Comparison of ENCODE assay signal across 12 mouse cellular contexts in genomic region chr6:115316811-115317221, GRCm38 (mm10). TPM values are rescaled to one million over a fixed set of nuclear protein-coding genes. Genes with fewer than 3 reads are reported as not detected.
A peak's percentile ranks its signal among the peaks of the same experiment; 100 is the strongest.
DNase-seq lines count a peak whose midpoint lies in the region; ATAC-seq and TF ChIP-seq lines count a peak whose summit lies in the region.
"Had no signal": no experiment of that assay in that cellular context is flagged by ENCODE, and none has a peak within 500 bp of the region (broad histone marks: within the 10 kb centered on the region; RNA-seq: fewer than 3 reads in every experiment).

No protein-coding gene starts in this region.

- intact Hi-C loops in gastrocnemius, adult 2 months (cut with DNase I): no loop called here

- H3K27me3 ChIP-seq in lung, embryonic 15.5 days: no peaks in the 10 kb centered on the region
- H3K27me3 ChIP-seq in liver, embryonic 12.5 days (replicated peaks): no peaks in the 10 kb centered on the region
- H3K27me3 ChIP-seq: embryonic facial prominence, embryonic 13.5 days; hindbrain, embryonic 15.5 days had no signal

- H3K36me3 ChIP-seq in lung, embryonic 15.5 days: no peaks in the 10 kb centered on the region
- H3K36me3 ChIP-seq in liver, embryonic 12.5 days: no peaks in the 10 kb centered on the region
- H3K36me3 ChIP-seq: embryonic facial prominence, embryonic 13.5 days; hindbrain, embryonic 15.5 days had no signal

- no peak overlapping the region for H3K27ac ChIP-seq in gastrocnemius, adult 2 months
- H3K27ac ChIP-seq in brown adipose tissue, adult 24 weeks (replicated peaks; ENCODE audit: low read depth, low read length): 0 out of 2 replicates have a peak overlapping the region, but pooled peaks have one; percentile 2
- H3K27ac ChIP-seq in lung, embryonic 15.5 days: peak overlapping the region; percentile 21; the same call in 1 of the 2 replicates
- no peak overlapping the region for H3K27ac ChIP-seq in liver, embryonic 12.5 days
- no peak overlapping the region for H3K27ac ChIP-seq in layer of hippocampus, adult 2 months
- H3K27ac ChIP-seq: hindbrain, embryonic 15.5 days had no signal

- peak; percentile 47 for DNase-seq in gastrocnemius, adult 2 months
- no peak for DNase-seq in gastrocnemius, adult 8-10 months (ENCODE audit: low spot score in 2 of 2)
- DNase-seq in 3T3-L1 (ENCODE audit: low read depth, low spot score): peak; percentile 56
- no peak for DNase-seq in frontal cortex, postnatal 25 days (ENCODE audit: low spot score in 2 of 2)
- no peak for DNase-seq in layer of hippocampus, adult 2 months (ENCODE audit: low spot score in 2 of 2)
- DNase-seq: cerebellum, adult 11 months had no signal

- peaks cover 16% of the 10 kb centered on the region for H3K4me1 ChIP-seq in brown adipose tissue, adult 24 weeks (ENCODE audit: control insufficient read depth, insufficient read depth, insufficient read length, low read length)
- H3K4me1 ChIP-seq in lung, embryonic 15.5 days: peaks cover 8% of the 10 kb centered on the region; the same call in 1 of the 2 replicates
- H3K4me1 ChIP-seq in liver, embryonic 12.5 days: no peaks in the 10 kb centered on the region

- H3K4me2 ChIP-seq in lung, embryonic 15.5 days: no peak overlapping the region
- H3K4me2 ChIP-seq in liver, embryonic 12.5 days: no peak overlapping the region
- H3K4me2 ChIP-seq: embryonic facial prominence, embryonic 13.5 days; hindbrain, embryonic 15.5 days had no signal

- TF ChIP-seq CTCF in gastrocnemius, adult 2 months (IDR thresholded peaks at IDR 0.05): no peak
- no peak for TF ChIP-seq CTCF in layer of hippocampus, adult 2 months (conservative IDR thresholded peaks at IDR 0.05)

- 43% methylated on average over 11 of the region's 11 CpGs for WGBS in lung, embryonic 15.5 days
- WGBS in liver, embryonic 12.5 days (ENCODE audit: insufficient replicate concordance): 67% methylated on average over 11 of the region's 11 CpGs

- no peak overlapping the region for H3K9ac ChIP-seq in lung, embryonic 15.5 days
- no peak overlapping the region for H3K9ac ChIP-seq in liver, embryonic 12.5 days
- H3K9ac ChIP-seq: embryonic facial prominence, embryonic 13.5 days; hindbrain, embryonic 15.5 days had no signal

- no peak overlapping the region for H3K4me3 ChIP-seq in gastrocnemius, adult 2 months
- no peak overlapping the region for H3K4me3 ChIP-seq in brown adipose tissue, adult 24 weeks (ENCODE audit: insufficient read depth, low read depth, low read length)
- no peak overlapping the region for H3K4me3 ChIP-seq in lung, embryonic 15.5 days
- H3K4me3 ChIP-seq in liver, embryonic 12.5 days: no peak overlapping the region
- H3K4me3 ChIP-seq in layer of hippocampus, adult 2 months: no peak overlapping the region
- H3K4me3 ChIP-seq: embryonic facial prominence, embryonic 13.5 days; hindbrain, embryonic 15.5 days had no signal

- no peaks in the 10 kb centered on the region for H3K9me3 ChIP-seq in lung, embryonic 15.5 days
- H3K9me3 ChIP-seq in liver, embryonic 12.5 days (replicated peaks): no peaks in the 10 kb centered on the region
- H3K9me3 ChIP-seq: embryonic facial prominence, embryonic 13.5 days; hindbrain, embryonic 15.5 days had no signal

- no peak for ATAC-seq in lung, embryonic 15.5 days (ENCODE audit: borderline replicate concordance, extremely low read depth, low FRiP score, low TSS enrichment)
- no peak for ATAC-seq in liver, embryonic 12.5 days
- ATAC-seq: activated CD4-positive, CD25-positive, alpha-beta regulatory T cell, adult 4 months had no signal

RNA-seq across cellular contexts. Expression of gene Pparg, which starts 43.9 kb away (rescaled TPM):
- 1 to 10 TPM; 1.3 to 4.8 TPM for total RNA-seq in gastrocnemius, adult 2 months (2021)
- 1 to 10 TPM; 1.4 to 5.1 (median 3.0) TPM for total RNA-seq in gastrocnemius, adult 8-10 months (2022)
- polyA plus RNA-seq in brown adipose tissue, adult 24 weeks (2012; ENCODE audit: insufficient read depth, insufficient read length, missing spikeins): 257 and 391 TPM in 2 replicates
- 3.9 and 4.2 TPM in 2 replicates for polyA plus RNA-seq in lung, embryonic 15.5 days (2015; fragmentation: Nextera tagmentation; extraction: Ambion mirVana)
- polyA plus RNA-seq in liver, embryonic 12.5 days (2016; fragmentation: Nextera tagmentation; extraction: Ambion mirVana): 1.1 and 1.4 TPM in 2 replicates
- 1 to 10 TPM; 2.8 to 3.0 TPM for total RNA-seq in layer of hippocampus, adult 2 months (2021)

Comparison
In these comparisons a context has a peak if more than half of its experiments do, and no peak if none do; other contexts are left out.
1. DNase-seq: peak in gastrocnemius, adult 2 months (single experiment) and 3T3-L1 (single experiment); none in gastrocnemius, adult 8-10 months (0 of 2), frontal cortex, postnatal 25 days (0 of 2) and layer of hippocampus, adult 2 months (0 of 2).
2. H3K27ac ChIP-seq: peak in brown adipose tissue, adult 24 weeks (single experiment) and lung, embryonic 15.5 days (single experiment); none in gastrocnemius, adult 2 months (single experiment), liver, embryonic 12.5 days (single experiment) and layer of hippocampus, adult 2 months (single experiment).